Mouse (Mus musculus): ENCODE measurements at regions not wholly inside any gene's neighbourhood (a gene's known extent, or its start where the extent isn't known, plus 50 kb on each side); places are given as distances from the start of the nearest gene placed in this dataset.

- no peak for DNase-seq (ENCODE audit: low spot score in 2 of 2)
These were observed 191.1 kb upstream of the Topaz1 start for GRCm38 (mm10) chr9:122556051-122556450.

- no peak for DNase-seq (ENCODE audit: low spot score in 2 of 2)
These were observed 181.1 kb upstream of the Topaz1 start for GRCm38 (mm10) chr9:122566060-122566459.

- DNase-seq (ENCODE audit: low spot score in 2 of 2), result no peak
These were observed 178.3 kb upstream of the Topaz1 start for GRCm38 (mm10) chr9:122568691-122569441.

GRCm38 (mm10) chr9:122569511-122570455 is 177.4 kb upstream of the Topaz1 start:
- DNase-seq (ENCODE audit: low spot score in 2 of 2), result no peak

- no peak for DNase-seq (ENCODE audit: low spot score in 2 of 2)
These were observed 176.1 kb upstream of the Topaz1 start for GRCm38 (mm10) chr9:122571001-122571400.

DNA sequence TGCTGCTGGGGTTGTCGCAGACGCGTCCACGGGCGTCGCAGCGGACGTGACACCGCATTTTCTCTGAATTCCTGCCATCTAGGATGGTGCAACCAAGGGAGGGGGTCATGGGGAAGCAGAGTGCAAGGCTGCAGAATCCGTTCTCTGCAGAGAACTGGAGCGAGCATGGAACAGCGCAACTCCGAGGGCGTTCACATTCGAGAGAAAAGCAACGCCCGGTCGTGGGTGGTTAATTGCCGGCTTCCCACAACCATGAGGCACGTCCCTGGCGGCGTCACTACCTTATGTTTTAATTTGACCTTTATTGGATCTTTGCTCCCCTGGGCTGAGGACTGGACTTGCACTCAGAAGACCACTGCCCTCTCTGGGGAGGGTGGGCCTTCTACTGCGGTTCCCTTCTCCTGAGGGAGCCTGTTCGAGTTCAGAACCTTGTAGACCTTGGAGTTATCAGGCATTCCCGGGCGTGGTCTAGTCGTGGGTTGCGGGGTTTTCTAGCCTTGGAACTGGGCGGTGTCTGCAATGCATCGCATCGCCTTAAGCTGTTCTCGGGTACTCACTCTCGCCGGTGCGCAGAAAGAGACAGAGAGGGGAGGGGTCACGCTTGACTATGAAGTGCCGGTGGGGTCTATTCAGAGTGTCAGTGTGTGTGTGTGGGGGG is 175.6 kb upstream of the Topaz1 start:
- DNase-seq (ENCODE audit: low spot score in 2 of 2), result no peak

DNA sequence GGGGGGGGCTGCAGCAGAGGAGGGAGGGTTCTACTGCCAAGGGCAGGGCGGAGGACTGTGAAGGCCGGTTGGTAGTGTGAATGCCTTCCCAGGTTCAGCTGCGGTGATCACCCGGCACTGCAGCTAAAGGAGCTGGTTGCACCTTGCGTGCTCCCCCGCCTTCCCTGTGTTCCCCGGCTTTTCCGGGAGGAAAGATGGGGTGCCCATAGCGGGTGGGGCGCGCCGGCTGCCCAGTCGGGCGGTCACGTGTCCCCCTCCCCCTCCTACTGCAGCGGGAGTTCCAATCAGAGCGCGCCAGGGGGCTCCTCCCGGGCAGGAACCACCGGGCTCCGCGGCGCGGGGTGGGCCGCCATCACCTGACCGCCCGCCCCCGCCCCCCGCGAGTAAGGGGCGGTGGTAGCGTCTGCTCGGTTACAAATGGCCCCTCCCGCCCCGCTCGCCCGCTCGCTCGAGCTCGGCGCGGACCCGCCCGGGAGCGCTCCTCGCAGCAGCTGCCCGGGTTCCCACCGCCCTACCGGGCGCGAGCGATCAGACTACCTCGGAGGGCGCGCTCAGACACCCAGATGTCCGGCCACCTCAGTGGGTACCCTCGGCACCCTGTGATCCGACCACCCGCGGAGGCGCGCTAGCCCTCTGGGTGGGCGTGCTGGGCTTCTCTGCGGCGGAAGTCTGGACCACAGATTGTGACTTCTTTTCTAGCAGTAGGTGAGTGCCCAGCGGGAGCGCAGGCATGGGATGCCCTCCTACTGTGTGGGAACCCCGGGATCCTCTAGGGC is 174.9 kb upstream of the Topaz1 start:
- no peak for DNase-seq (ENCODE audit: low spot score in 2 of 2)

DNA sequence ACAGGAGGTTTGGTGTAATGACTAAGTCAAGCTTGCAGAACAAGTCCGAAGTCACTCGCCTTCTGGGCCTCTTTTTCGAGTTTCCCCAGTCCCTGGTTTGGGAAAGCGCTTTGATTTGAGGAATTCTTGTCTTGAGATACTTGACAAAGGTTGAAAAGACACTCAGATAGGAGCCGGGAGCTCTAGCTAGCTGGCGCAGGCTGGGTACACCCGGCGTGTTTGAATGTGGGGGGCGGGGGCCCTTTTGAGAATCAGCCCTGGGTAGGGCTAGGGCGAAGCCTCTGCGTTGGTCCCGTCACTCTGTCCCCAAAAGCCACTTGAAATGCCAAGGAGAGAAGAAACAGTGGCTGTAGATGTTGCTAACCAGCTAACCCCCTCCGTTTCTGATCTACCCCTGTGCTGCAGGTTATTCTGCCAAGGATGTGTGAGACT is 174.3 kb upstream of the Topaz1 start:
- DNase-seq (ENCODE audit: low spot score in 2 of 2), result no peak

DNA sequence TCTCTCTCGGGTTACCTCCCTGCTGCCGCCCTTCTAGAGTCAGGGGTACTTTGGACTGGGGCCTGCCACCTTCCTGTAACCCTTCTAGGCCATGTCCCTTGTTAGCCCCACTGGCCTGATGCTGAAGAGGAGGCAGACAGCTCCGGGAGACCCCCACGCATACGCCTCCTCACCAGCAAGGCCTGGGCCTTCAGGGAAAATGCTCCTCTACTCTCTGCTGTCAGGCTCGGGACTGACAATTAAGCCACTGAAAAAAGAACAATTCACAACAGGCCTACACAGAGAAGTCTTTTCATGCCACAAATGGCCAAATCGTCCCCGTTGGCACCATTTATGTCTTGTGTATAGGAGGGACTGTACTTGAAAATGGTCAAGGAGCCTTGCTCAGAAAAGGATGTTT is 161.9 kb upstream of the Topaz1 start:
- DNase-seq (ENCODE audit: low spot score in 2 of 2), result no peak

DNA sequence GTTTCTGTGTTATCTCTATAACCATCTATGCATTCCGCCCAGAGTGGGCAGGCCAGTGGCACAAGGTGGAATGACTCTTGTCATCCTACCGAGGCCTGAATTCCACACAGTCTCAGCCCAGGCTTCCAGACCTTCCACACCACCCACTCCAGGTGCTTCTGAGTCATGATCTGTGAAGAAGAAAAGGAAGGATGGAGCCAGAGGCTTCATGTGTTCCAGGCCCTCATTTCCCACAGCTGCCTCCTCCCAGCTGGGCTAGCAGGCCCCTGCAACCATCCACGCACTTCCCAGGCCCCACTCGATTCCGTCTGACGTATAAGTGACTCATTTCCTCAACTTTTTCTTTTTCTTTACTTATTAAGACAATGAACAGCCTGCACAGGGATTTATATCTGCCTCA is 160.7 kb upstream of the Topaz1 start:
- DNase-seq (ENCODE audit: low spot score in 2 of 2), result no peak

DNA sequence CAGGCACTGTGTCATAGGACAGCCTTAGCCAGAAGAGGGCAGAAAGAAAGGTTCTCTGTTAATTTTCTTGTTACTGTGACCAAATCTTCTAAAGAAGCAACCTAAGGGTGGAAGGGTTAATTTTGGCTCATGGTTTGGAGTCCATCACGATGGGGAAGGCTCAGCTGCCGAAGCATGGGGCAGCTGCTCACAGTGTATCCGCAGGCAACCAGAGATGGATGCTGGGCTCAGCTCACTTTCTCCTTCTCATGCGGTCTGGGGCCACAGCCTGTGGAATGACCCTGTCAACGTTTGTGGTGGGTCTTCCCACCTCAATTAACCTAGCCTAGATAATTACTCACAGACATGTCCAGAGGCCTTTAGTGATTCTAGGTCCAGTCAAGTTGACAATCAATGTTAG is 160.2 kb upstream of the Topaz1 start:
- DNase-seq (ENCODE audit: low spot score in 2 of 2), result no peak

DNA sequence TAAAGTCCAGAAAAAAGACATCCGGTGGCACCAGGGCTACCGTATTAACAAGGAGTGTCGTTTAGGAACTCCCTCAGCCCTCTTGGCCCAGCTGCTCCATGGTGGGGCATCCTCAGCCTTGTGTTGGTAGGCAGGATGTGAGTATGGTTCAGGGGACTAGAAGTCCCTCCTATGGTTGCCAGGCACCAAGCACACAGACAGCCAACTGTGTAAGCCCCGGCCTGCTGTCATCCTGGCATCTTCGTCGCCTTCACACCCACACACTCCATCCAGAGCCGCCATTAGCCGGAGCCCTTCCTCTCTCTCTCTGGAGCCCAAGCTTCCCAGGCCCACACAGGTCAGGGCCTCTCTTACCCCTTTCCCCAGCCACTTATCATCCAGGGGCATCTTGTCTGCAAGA is 158.9 kb upstream of the Topaz1 start:
- no peak for DNase-seq (ENCODE audit: low spot score in 2 of 2)

- no peak for DNase-seq (ENCODE audit: low spot score in 2 of 2)
These were observed 154.1 kb upstream of the Topaz1 start for GRCm38 (mm10) chr9:122592820-122593615.

- DNase-seq (ENCODE audit: low spot score in 2 of 2), result no peak
These were observed 151.8 kb upstream of the Topaz1 start for GRCm38 (mm10) chr9:122595120-122595943.

- DNase-seq (ENCODE audit: low spot score in 2 of 2), result no peak
These were observed 144.0 kb upstream of the Topaz1 start for GRCm38 (mm10) chr9:122603106-122603505.

DNA sequence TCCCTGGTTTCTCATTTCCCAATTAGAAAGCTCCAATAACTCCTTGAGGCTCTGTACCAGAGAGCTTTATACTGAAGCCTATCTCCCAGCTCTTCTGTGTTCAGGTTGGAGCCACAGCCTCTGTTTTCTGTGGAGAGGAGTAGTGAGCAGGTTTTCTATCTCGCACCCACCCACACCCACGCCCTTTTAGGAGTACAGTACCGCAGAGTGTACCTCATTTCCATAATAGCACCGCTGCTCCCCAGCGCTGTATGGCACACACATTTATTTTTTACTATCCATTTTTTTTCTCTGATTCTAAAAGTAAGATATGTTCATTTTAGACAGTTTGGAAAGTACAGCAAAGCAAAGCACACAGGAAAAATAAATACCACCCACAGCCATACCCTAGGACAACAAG is 137.5 kb upstream of the Topaz1 start:
- DNase-seq (ENCODE audit: low spot score in 2 of 2), result no peak

DNA sequence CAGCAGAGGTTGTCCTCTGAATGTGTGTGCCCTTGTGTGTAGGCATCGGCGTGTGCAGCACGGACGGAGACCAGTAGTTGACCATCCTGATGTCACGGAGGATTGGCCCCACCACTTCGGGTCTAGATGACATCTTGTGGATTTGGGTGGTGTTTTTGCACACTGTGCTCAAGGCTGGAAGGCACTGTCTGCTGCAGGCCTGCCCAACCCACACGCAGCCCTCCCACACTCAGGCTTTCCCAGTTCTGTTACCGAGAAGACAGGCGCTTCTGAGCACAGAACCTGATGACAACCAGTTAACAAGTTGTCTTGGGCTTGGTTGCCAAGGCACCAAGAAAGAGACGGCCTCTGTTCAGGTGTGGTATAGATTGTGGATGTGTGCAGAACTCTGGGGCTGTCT is 136.2 kb upstream of the Topaz1 start:
- no peak for DNase-seq (ENCODE audit: low spot score in 2 of 2)

GRCm38 (mm10) chr9:122614579-122615252 is 132.4 kb upstream of the Topaz1 start:
- DNase-seq (ENCODE audit: low spot score in 2 of 2), result no peak

DNA sequence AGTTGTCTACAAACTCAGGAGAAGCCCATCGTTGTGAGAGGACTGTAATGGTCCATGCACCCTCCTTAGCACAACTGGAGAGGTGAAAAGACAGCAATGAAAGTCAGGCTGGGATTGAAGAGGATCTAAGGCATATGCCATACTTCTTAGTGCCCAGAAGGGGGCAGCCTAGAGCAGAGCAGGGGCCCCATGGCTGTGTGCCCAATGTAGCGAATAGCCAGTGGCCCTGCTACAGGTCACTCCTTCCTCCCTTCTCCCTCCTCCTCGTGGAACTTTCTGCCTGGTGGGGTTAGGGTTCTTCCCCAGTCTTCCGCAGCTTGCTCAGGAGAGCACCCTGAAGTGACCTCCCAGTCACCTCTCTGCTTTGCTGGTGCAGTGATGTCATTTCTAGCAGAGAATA is 131.8 kb upstream of the Topaz1 start:
- peak in 1 of 2 experiments; percentile 30 for DNase-seq (ENCODE audit: low spot score in 2 of 2)

All from gastrocnemius, postnatal 4 days (tissue).